Mouse (Mus musculus) G1E (cell line): Measurements from ENCODE around the gene Pdcd2l.

ENCODE experiments used
- CTCF ChIP-seq: IDR thresholded peaks from 2 replicates; pipeline ENCODE4 v1.5.1; 2012; ENCODE audit warnings: low read depth, low read length, inconsistent platforms, mixed read lengths
- GATA1 ChIP-seq: IDR thresholded peaks from 2 replicates; pipeline ENCODE4 v1.6.1; 2012; ENCODE audit warnings: borderline replicate concordance, low read length, inconsistent platforms, mixed read lengths
- GATA2 ChIP-seq: IDR thresholded peaks from 2 replicates; pipeline ENCODE4 v1.6.1; 2012; ENCODE audit warnings: low read depth, low read length, inconsistent platforms, borderline replicate concordance
- POLR2AphosphoS5 ChIP-seq: IDR thresholded peaks from 2 replicates; pipeline ENCODE4 v1.6.1; 2012; ENCODE audit warnings: low read depth, low read length, inconsistent platforms; ENCODE audit not compliant: insufficient replicate concordance

DNA sequence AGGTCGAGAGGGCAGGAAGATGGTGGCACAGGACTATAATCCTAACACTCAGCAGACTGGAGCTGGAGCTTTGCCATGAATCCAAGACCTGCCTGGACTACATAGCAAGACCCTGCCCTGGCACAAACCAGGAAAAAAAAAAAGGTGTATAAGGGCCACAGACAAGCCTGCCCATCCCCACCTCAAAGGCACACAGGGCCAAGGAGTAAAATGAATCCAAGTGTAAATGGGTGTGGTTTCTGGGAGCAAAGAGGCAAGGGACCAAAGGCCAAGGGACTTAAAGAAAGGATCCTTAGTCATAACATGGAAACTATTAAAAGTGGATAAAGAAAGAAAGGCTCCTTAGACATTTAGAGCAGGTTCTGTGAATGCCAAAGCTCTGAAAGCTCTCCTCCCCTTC, 22.0 kb upstream of the Pdcd2l start:
- no peak for TF ChIP-seq GATA1
- TF ChIP-seq CTCF, result no peak
- TF ChIP-seq POLR2AphosphoS5, result no peak
- no peak for TF ChIP-seq GATA2
